Mouse (Mus musculus) heart, embryonic 10.5 days (tissue): ENCODE measurements at regions not wholly inside any gene's neighbourhood (a gene's known extent, or its start where the extent isn't known, plus 50 kb on each side); places are given as distances from the start of the nearest gene placed in this dataset. TPM values are rescaled to one million over a fixed set of nuclear protein-coding genes. Genes with fewer than 3 reads are reported as not detected.

ENCODE experiments used
- DNase-seq: peaks from one replicate; pipeline ENCODE4 v3.0.0-alpha.2; 2017; ENCODE audit warnings: low spot score
- H3K27ac ChIP-seq: fragments of 300-500 bp; sonication (generic); 2 replicates; pipeline ENCODE4 v1.5.1; 2016; ENCODE audit warnings: mild to moderate bottlenecking
- H3K27me3 ChIP-seq: fragments of 300-500 bp; sonication (generic); 2 replicates; pipeline ENCODE4 v1.6.1; 2016; ENCODE audit warnings: mild to moderate bottlenecking; ENCODE audit not compliant: poor library complexity, insufficient read depth, severe bottlenecking
- H3K36me3 ChIP-seq: fragments of 300-500 bp; sonication (generic); 2 replicates; pipeline ENCODE4 v1.6.1; 2016; ENCODE audit warnings: mild to moderate bottlenecking, moderate library complexity
- H3K4me1 ChIP-seq: fragments of 300-500 bp; sonication (generic); 2 replicates; pipeline ENCODE4 v1.6.1; 2016; ENCODE audit warnings: mild to moderate bottlenecking
- H3K4me3 ChIP-seq: fragments of 300-500 bp; sonication (generic); 2 replicates; pipeline ENCODE4 v1.5.1; 2016; ENCODE audit warnings: mild to moderate bottlenecking, moderate library complexity
- H3K9me3 ChIP-seq: fragments of 300-500 bp; sonication (generic); 2 replicates; pipeline ENCODE4 v1.6.1; 2016; ENCODE audit warnings: mild to moderate bottlenecking, moderate library complexity
- WGBS: fragments of 180-500 bp; shearing (Covaris S2); methylation state at CpG from one replicate; pipeline ENCODE4 v1.1.7; 2016; 5-methylcytosine and 5-hydroxymethylcytosine counted together
- microRNA-seq: library from miRNA; unstranded; fragments of <30 nt; microRNA quantifications from one replicate; pipeline ENCODE4, GENCODE M21; 2017

DNA sequence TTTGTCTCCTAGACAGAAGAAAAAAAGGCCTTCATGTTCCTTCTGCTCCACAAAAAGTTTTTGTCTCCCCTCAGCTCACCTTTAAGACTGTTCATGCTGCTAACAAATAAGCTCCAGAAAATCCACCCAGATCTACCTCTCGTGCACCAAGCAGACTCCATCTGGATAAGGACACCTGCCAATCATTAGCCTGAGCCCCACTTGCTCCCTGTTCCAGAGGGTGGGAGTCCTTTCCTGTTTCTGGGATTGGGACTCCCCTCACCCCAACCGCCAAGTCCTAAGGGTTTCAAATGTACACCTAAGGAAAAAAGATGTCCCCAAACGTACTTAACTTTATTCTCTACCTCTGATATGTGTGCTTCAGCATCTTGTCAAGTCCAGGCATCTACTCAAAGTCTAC lies 63.6 kb upstream of the Zfp64 start:
- Histone ChIP-seq H3K4me3 (no peak overlapping the region), H3K9me3 (no peaks in the 10 kb centered on the region), H3K4me1 (no peaks in the 10 kb centered on the region), H3K36me3 (no peaks in the 10 kb centered on the region), H3K27ac (no peak overlapping the region), H3K27me3 (no peaks in the 10 kb centered on the region)
- DNase-seq: no peak
- WGBS: 72% methylated on average over 3 of the region's 3 CpGs

DNA sequence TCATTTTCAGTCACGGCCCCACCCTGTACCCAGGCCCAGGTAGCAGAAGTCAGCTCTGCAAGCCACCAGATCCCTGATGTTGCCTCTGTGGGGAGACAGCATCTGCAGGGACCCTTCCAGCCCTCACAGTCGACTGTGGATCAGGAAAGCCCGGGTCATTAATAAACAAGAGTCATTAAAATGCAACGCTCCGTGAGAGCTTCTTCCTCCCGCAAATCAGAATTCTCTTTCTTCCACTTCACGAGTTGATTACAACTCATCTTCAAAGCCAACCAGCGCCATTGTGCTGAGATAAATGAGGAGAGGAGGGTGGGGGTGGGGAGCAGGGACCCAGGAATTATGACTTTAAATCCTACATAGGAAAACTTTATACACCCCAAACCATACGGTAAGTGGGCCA lies 54.9 kb upstream of the Zfp64 start:
- H3K27me3 ChIP-seq: no peaks in the 10 kb centered on the region
- H3K9me3 ChIP-seq: no peaks in the 10 kb centered on the region
- no peak for DNase-seq
- H3K4me1 ChIP-seq: no peaks in the 10 kb centered on the region
- WGBS: 71% methylated on average over 9 of the region's 9 CpGs
- H3K36me3 ChIP-seq: no peaks in the 10 kb centered on the region
- no peak overlapping the region for H3K4me3 ChIP-seq
- no peak overlapping the region for H3K27ac ChIP-seq

DNA sequence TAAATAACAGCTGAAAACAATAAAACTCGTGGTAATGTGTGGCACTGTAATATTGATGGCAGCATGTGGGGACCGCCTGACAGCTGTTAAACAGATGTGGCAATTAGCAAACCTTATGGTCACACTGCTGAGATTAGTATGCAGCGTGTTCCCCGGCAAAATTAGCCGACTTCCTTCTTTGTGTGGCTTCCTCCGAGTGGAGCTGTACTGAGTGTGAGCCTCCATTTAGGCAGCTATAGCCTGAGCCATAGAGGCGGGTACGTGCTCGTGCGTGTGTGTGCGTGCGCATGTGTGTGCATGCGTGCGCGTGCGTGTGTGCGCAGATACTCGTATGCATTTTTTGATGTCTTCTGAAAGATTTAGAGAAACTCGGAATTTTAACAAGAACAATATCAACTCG lies 53.4 kb upstream of the Zfp64 start:
- Histone ChIP-seq H3K4me3 (no peak overlapping the region), H3K36me3 (no peaks in the 10 kb centered on the region), H3K27ac (no peak overlapping the region), H3K9me3 (no peaks in the 10 kb centered on the region), H3K4me1 (no peaks in the 10 kb centered on the region), H3K27me3 (no peaks in the 10 kb centered on the region)
- 79% methylated on average over 20 of the region's 20 CpGs for WGBS
- no peak for DNase-seq

DNA sequence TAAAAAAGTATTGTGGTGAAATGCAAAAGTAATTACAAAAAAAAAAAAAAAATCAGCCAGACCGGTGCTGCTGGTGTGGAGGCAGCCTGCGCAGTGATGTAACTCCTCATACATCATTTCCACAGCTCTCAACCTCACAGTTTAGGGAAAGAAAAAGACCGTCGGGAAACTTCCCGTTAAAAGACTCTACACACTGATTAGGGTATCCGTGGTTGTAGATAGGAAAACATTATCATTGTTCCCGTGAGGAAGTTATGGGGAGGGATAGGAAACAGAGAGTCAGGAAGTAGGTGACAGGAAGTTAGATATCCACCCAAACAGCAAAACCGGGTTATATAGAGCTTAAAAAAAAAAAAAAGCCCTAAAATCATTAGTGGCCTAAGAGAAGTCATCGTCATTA lies 52.9 kb upstream of the Zfp64 start:
- H3K4me1 ChIP-seq: no peaks in the 10 kb centered on the region
- H3K27me3 ChIP-seq: no peaks in the 10 kb centered on the region
- H3K27ac ChIP-seq: no peak overlapping the region
- no peak for DNase-seq
- H3K9me3 ChIP-seq: no peaks in the 10 kb centered on the region
- H3K36me3 ChIP-seq: no peaks in the 10 kb centered on the region
- WGBS: 52% methylated on average over 9 of the region's 9 CpGs
- H3K4me3 ChIP-seq: no peak overlapping the region

DNA sequence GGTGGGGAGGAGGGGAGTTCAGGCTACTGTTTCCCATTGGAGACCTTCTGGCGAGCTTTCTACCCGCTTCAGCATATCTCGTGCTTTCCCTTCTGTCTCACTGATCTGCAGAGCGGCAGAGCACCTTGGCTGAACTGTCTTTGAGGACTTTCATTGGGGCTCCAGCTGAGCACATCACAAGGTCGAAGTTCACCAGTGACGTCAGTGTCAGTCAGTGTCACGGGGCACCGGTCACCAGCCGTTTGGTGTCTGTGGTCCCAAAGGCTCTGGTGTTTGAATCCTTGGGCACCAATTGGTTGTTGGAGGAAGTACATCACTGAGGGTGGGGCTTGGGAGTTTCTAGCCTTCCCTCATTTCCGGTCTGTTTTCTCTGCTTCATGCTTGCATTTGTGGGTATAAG lies 51.2 kb upstream of the Zfp64 start:
- H3K36me3 ChIP-seq: no peaks in the 10 kb centered on the region
- DNase-seq: no peak
- H3K27me3 ChIP-seq: no peaks in the 10 kb centered on the region
- 81% methylated on average over 10 of the region's 10 CpGs for WGBS
- H3K4me1 ChIP-seq: no peaks in the 10 kb centered on the region
- H3K27ac ChIP-seq: no peak overlapping the region
- no peak overlapping the region for H3K4me3 ChIP-seq
- no peaks in the 10 kb centered on the region for H3K9me3 ChIP-seq

DNA sequence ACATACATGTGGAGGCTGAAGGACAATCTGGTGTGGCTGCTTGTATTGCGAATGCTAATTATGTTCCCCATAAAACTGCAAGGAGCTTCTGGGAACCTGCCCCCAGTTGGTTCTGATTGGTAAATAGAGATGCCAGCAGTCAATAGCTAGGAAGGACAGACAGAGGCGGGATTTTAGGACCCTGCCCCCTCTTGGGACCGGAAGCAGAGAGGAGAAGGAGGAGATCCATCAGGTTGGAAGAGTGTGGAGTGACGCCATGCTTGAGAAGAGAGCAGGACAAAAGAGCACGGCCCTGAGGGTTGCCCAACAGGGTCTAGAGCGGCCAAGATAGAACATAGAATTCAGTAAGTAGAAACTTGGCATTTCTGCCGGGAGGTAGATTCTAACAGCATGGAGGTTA lies 50.4 kb upstream of the Zfp64 start:
- Histone ChIP-seq H3K4me3 (no peak overlapping the region), H3K27me3 (no peaks in the 10 kb centered on the region), H3K4me1 (no peaks in the 10 kb centered on the region), H3K9me3 (no peaks in the 10 kb centered on the region), H3K27ac (no peak overlapping the region), H3K36me3 (no peaks in the 10 kb centered on the region)
- no peak for DNase-seq
- 85% methylated on average over 7 of the region's 7 CpGs for WGBS

Small RNAs in the stretch of these regions (microRNA-seq; reads per million reads assigned to microRNA genes)
- gene Gm26469: not detected
